Mouse (Mus musculus) stomach, embryonic 14.5 days (tissue): ENCODE measurements at regions not wholly inside any gene's neighbourhood (a gene's known extent, or its start where the extent isn't known, plus 50 kb on each side); places are given as distances from the start of the nearest gene placed in this dataset.

Experiments used
- ATAC-seq: fragments of 200-750 bp; cut with Nextera tagmentation; 2 replicates; pipeline ENCODE4 v1.8.0; 2017; ENCODE audit warnings: low read depth, moderate TSS enrichment; ENCODE audit not compliant: insufficient number of reproducible peaks, insufficient read depth, low FRiP score
- H3K27ac ChIP-seq: fragments of 300-500 bp; sonication (generic); 2 replicates; pipeline ENCODE4 v1.5.1; 2014; ENCODE audit warnings: mild to moderate bottlenecking, low read length, moderate library complexity, mixed read lengths
- H3K27me3 ChIP-seq: fragments of 300-500 bp; sonication (generic); 2 replicates; pipeline ENCODE4 v1.6.1; 2014; ENCODE audit warnings: low read length, control low read depth, mixed read lengths; ENCODE audit not compliant: control insufficient read depth, insufficient read depth
- H3K36me3 ChIP-seq: fragments of 300-500 bp; sonication (generic); 2 replicates; pipeline ENCODE4 v1.6.1; 2014; ENCODE audit warnings: mild to moderate bottlenecking, control low read depth, low read length, moderate library complexity, mixed read lengths; ENCODE audit not compliant: control insufficient read depth, insufficient read depth
- H3K4me1 ChIP-seq: fragments of 300-500 bp; sonication (generic); 2 replicates; pipeline ENCODE4 v1.6.1; 2014; ENCODE audit warnings: low read length, control low read depth, mixed read lengths; ENCODE audit not compliant: control insufficient read depth, insufficient read depth
- H3K4me2 ChIP-seq: fragments of 300-500 bp; sonication (generic); replicated peaks from 2 replicates; pipeline ENCODE4 v1.6.1; 2014; ENCODE audit warnings: low read depth, low read length, control low read depth
- H3K4me3 ChIP-seq: fragments of 300-500 bp; sonication (generic); 2 replicates; pipeline ENCODE4 v1.5.1; 2014; ENCODE audit warnings: low read depth, low read length, control low read depth
- H3K9ac ChIP-seq: fragments of 300-500 bp; sonication (generic); replicated peaks from 2 replicates; pipeline ENCODE4 v1.6.1; 2014; ENCODE audit warnings: low read depth, mild to moderate bottlenecking, control low read depth, low read length, moderate library complexity, mixed read lengths
- H3K9me3 ChIP-seq: fragments of 300-500 bp; sonication (generic); 2 replicates; pipeline ENCODE4 v1.6.1; 2016; ENCODE audit warnings: low read depth, low read length, control low read depth; ENCODE audit not compliant: control insufficient read depth
- WGBS: fragments of 180-500 bp; shearing (Covaris S2); extraction: QIAGEN DNeasy Blood & Tissue Kit; methylation state at CpG from one replicate; pipeline ENCODE4 v1.1.7; 2014; 5-methylcytosine and 5-hydroxymethylcytosine counted together

DNA sequence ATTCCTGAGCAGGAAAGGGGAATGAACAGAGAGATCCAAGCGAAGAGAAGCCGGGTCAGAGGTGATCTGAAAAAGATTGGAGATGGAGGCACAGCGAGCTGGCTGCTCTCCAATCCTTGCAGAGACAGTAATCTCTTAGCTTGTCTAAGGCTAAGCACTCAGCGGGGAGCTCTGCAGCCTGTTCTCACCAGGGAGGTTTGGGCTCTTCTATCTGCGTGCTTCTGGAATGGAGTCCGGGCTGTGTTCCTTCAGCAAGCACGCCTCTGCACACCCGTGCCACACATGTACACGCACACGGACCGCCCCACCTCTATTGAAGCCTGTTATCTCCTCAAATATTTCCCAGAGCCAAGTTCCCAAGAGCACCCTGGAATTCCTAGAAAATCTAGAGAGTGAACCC lies 161.3 kb downstream of the Cct6b start:
- H3K4me3 ChIP-seq: no peak overlapping the region
- no peak overlapping the region for H3K9ac ChIP-seq
- no peak overlapping the region for H3K27ac ChIP-seq
- no peak overlapping the region for H3K4me2 ChIP-seq
- WGBS: 16% methylated on average over 11 of the region's 11 CpGs
- no peaks in the 10 kb centered on the region for H3K36me3 ChIP-seq
- ATAC-seq: 0 out of 2 replicates have a peak, but pooled peaks have one; percentile 65
- no peaks in the 10 kb centered on the region for H3K9me3 ChIP-seq
- H3K4me1 ChIP-seq: 0 out of 2 replicates have a peak, but pooled peaks cover 4% of the 10 kb centered on the region
- no peaks in the 10 kb centered on the region for H3K27me3 ChIP-seq

DNA sequence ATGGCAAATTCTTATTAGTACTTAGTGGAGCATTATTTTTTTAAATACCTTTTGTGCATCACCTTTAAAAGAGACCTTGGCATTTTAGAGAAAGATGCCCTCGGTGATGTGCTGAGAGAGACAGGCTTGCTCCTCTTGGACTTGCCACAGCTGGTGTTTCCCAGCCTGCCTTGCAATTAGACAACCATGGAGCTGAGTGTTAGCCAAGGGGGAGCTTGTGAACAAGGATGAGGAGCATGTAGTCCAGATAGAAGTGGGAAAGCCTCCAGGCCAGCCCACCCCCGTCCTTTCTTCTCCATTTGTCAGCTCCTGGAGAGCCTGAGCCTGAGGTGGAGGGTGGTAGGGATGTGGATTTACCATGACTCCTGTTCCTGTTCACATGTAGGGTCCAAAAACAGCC lies 161.9 kb downstream of the Cct6b start:
- H3K27ac ChIP-seq: no peak overlapping the region
- 0 out of 2 replicates have a peak, but pooled peaks cover 4% of the 10 kb centered on the region for H3K4me1 ChIP-seq
- 42% methylated on average over 2 of the region's 2 CpGs for WGBS
- ATAC-seq: no peak
- no peak overlapping the region for H3K4me3 ChIP-seq
- H3K9ac ChIP-seq: no peak overlapping the region
- H3K4me2 ChIP-seq: no peak overlapping the region
- no peaks in the 10 kb centered on the region for H3K27me3 ChIP-seq
- no peaks in the 10 kb centered on the region for H3K36me3 ChIP-seq
- H3K9me3 ChIP-seq: no peaks in the 10 kb centered on the region

DNA sequence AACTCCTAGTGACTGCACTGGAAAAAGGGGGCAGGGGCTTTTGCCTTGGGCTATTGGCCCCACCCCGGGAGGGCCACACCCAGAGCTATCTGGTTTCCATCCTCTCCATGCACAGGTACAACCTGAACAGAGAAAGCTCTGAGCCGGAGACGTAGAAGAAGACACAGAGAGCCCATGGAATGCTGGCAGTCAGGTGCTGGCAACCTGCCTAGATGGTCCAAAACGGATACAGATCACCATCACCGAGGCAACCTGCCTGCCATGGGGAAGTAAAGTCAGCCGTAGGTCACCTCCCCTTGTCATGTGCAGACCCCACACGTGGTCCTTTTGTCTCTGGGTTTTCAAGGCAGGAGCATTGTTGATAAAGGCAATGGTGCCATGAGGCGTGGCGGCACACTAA lies 164.0 kb downstream of the Cct6b start:
- no peaks in the 10 kb centered on the region for H3K36me3 ChIP-seq
- H3K4me1 ChIP-seq: 0 out of 2 replicates have a peak, but pooled peaks cover 4% of the 10 kb centered on the region
- ATAC-seq: no peak
- no peaks in the 10 kb centered on the region for H3K27me3 ChIP-seq
- H3K9ac ChIP-seq: no peak overlapping the region
- no peak overlapping the region for H3K27ac ChIP-seq
- H3K9me3 ChIP-seq: no peaks in the 10 kb centered on the region
- 68% methylated on average over 9 of the region's 9 CpGs for WGBS
- no peak overlapping the region for H3K4me3 ChIP-seq
- H3K4me2 ChIP-seq: no peak overlapping the region

DNA sequence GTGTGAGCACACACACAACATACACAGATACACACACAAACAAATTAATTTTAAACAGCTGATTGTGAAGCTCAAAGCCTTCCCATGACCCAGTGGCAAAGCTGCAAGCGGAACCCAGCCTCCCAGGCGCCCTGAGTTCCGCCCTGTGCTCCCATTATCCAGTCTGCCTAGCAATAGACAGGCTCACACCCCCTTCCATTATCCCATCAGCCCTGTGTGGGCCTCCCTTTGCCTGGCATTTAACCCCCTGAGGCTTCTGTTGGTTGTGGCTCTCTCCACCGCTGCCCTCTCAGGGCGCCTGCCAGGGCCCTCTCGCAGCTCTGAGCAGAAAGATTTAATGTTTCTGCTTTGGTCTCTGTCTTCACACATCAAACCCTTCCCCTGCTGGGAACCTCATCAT lies 166.4 kb downstream of the Cct6b start:
- no peaks in the 10 kb centered on the region for H3K9me3 ChIP-seq
- H3K36me3 ChIP-seq: no peaks in the 10 kb centered on the region
- H3K27ac ChIP-seq: no peak overlapping the region
- H3K4me1 ChIP-seq: no peaks in the 10 kb centered on the region
- 19% methylated on average over 6 of the region's 6 CpGs for WGBS
- no peaks in the 10 kb centered on the region for H3K27me3 ChIP-seq
- H3K4me2 ChIP-seq: no peak overlapping the region
- H3K4me3 ChIP-seq: no peak overlapping the region
- ATAC-seq: no peak
- H3K9ac ChIP-seq: no peak overlapping the region

DNA sequence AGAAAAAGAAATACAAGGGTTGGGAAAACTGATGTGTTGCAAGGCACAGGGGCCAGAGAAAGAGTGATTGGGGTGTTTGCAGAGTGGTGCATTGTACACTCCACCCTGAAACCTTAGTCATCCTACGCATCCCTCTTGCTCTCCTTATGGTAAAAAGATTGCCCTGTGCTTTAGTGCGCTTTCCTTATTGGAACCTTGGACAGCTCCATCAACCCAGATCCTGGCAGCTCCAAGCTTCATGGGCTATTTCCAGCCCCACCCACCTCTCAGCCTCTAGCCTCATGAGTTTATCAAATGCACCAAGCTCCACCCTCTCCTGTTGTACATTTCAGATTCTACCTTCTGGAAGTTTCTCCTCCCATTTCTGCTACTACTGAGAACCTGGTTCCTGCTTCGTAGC lies 167.3 kb downstream of the Cct6b start:
- H3K4me1 ChIP-seq: no peaks in the 10 kb centered on the region
- H3K27me3 ChIP-seq: no peaks in the 10 kb centered on the region
- H3K9me3 ChIP-seq: no peaks in the 10 kb centered on the region
- H3K4me3 ChIP-seq: no peak overlapping the region
- no peak overlapping the region for H3K4me2 ChIP-seq
- no peak overlapping the region for H3K9ac ChIP-seq
- no peaks in the 10 kb centered on the region for H3K36me3 ChIP-seq
- 58% methylated on average over 3 of the region's 3 CpGs for WGBS
- H3K27ac ChIP-seq: no peak overlapping the region
- ATAC-seq: no peak

DNA sequence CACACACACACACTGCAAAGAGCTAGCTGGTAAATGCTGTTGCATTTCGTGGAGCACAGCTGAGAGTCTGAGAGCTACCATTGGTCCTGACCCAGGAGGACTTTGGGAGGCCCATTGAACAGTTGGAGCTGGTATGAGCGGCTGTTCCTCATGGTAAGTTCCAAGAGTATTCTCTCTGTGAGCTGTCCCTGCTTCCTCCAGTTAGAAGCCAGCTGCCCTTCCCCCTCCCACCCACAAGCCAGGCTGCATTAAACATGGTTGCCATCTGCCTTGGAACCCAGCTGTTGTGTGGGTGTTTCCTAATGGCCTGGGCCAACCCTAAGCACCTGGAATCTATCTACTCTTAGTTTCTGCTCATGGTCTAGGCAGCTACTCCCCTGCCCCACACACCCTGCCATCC lies 174.4 kb downstream of the Cct6b start:
- Histone ChIP-seq H3K36me3 (no peaks in the 10 kb centered on the region), H3K27ac (no peak overlapping the region), H3K4me3 (no peak overlapping the region), H3K27me3 (no peaks in the 10 kb centered on the region), H3K9ac (no peak overlapping the region), H3K4me1 (no peaks in the 10 kb centered on the region), H3K9me3 (no peaks in the 10 kb centered on the region), H3K4me2 (no peak overlapping the region)
- 71% methylated on average over 2 of the region's 2 CpGs for WGBS
- ATAC-seq: no peak

DNA sequence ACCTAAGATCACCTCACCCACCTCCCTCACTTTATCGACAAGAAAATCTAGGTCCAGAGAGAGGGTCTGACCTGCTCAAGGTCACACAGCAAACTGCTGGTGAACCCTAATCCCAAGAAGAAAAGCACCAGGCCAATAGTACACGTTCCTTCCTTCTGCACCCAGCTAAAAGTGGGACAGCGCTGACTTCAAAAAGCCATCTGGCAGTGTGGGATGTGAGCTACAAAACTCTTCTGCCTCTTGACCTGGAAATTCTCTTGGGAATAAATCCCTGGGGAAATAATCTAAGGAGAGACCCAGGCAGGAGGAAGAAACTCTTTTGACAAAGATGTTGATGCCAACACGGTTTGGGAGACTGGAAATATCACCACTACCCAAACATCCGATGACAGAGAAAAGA lies 175.4 kb downstream of the Cct6b start:
- ATAC-seq: no peak
- H3K27me3 ChIP-seq: no peaks in the 10 kb centered on the region
- no peak overlapping the region for H3K27ac ChIP-seq
- WGBS: 79% methylated on average over 5 of the region's 5 CpGs
- H3K4me1 ChIP-seq: no peaks in the 10 kb centered on the region
- H3K4me2 ChIP-seq: no peak overlapping the region
- H3K9ac ChIP-seq: no peak overlapping the region
- no peaks in the 10 kb centered on the region for H3K36me3 ChIP-seq
- no peak overlapping the region for H3K4me3 ChIP-seq
- H3K9me3 ChIP-seq: no peaks in the 10 kb centered on the region

DNA sequence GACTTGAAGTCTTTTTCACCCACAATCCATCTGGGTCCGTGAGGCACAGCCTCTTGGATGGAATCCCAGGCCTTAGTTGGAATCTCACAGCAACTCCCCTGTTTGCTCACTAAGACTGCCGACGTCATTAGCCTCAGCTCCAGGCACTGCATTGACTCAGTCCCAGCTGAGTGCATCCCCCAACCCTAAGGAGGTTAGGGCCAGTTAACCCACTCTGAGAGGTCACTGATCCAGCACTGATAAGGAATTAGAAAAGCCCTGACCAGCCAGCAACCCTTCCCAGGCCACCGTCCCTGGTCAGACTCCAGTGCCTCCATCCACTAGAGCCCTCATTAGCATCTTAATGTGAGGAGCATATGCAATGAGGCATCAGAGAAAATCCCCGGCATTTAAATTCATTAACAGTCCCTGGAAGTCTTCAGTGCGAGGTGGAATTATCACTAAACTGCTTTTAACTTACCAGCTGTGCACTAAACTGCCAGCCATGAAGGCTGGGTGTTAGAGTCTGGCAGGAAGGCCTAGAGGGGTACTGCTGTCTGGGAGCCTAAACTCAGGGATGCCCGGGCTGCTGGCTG lies 184.2 kb downstream of the Cct6b start:
- H3K4me3 ChIP-seq: no peak overlapping the region
- H3K4me2 ChIP-seq: no peak overlapping the region
- H3K27ac ChIP-seq: no peak overlapping the region
- 20% methylated on average over 7 of the region's 7 CpGs for WGBS
- H3K27me3 ChIP-seq: no peaks in the 10 kb centered on the region
- H3K36me3 ChIP-seq: no peaks in the 10 kb centered on the region
- no peaks in the 10 kb centered on the region for H3K4me1 ChIP-seq
- no peaks in the 10 kb centered on the region for H3K9me3 ChIP-seq
- no peak overlapping the region for H3K9ac ChIP-seq
- no peak for ATAC-seq

DNA sequence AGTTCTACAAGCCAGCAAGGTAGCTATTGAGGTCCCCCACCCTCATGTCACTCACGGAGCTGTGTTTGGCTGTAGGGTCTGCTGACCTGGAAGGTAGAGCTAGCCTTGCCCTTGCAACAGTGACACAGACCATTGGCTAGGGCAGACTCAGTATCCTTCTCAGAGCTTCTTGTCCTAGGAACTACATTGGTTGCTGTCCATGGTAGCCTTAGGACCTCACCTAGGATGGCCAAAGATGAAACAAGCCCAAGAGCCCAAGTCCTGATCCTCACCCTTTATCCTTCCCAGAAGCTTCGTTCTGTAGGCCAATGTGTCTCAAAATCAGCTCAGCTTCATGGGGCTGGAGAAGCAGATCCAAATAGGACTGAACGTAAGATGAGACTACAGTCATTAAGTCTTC lies 187.3 kb downstream of the Tmem132e start:
- no peaks in the 10 kb centered on the region for H3K4me1 ChIP-seq
- ATAC-seq: no peak
- H3K4me3 ChIP-seq: no peak overlapping the region
- no peaks in the 10 kb centered on the region for H3K9me3 ChIP-seq
- H3K36me3 ChIP-seq: no peaks in the 10 kb centered on the region
- H3K27me3 ChIP-seq: no peaks in the 10 kb centered on the region
- H3K4me2 ChIP-seq: no peak overlapping the region
- WGBS: 66% methylated on average over 3 of the region's 3 CpGs
- no peak overlapping the region for H3K9ac ChIP-seq
- H3K27ac ChIP-seq: no peak overlapping the region
